Mouse (Mus musculus): ENCODE measurements at regions not wholly inside any gene's neighbourhood (a gene's known extent, or its start where the extent isn't known, plus 50 kb on each side); places are given as distances from the start of the nearest gene placed in this dataset.

- Histone ChIP-seq H3K4me3 (ENCODE audit: low read depth, low read length) (no peak overlapping the region), H3K9me3 (replicated peaks; ENCODE audit: control insufficient read depth, insufficient read depth, low read length, poor library complexity, severe bottlenecking) (no peaks in the 10 kb centered on the region), H3K27ac (ENCODE audit: insufficient read depth, low read length) (no peak overlapping the region), H3K27me3 (ENCODE audit: control insufficient read depth, insufficient read depth, low read length, poor library complexity, severe bottlenecking) (0 out of 2 replicates have a peak, but pooled peaks cover 1% of the 10 kb centered on the region), H3K36me3 (ENCODE audit: control insufficient read depth, insufficient read depth, low read length, poor library complexity, severe bottlenecking) (no peaks in the 10 kb centered on the region), H3K9ac (ENCODE audit: low read depth, poor library complexity, severe bottlenecking) (no peak overlapping the region), H3K4me1 (ENCODE audit: control insufficient read depth, insufficient read depth, low read length) (peaks cover 2% of the 10 kb centered on the region)
- TF ChIP-seq POLR2A (IDR thresholded peaks at IDR 0.05; ENCODE audit: insufficient read depth, low read length) (no peak), EP300 (IDR thresholded peaks at IDR 0.05; ENCODE audit: insufficient read depth, low read depth, low read length) (no peak), CTCF (IDR thresholded peaks at IDR 0.05; ENCODE audit: low read depth, low read length) (no peak)
Measured at GRCm38 (mm10) chr11:19758892-19759291, 165.3 kb upstream of the Spred2 start.

- Histone ChIP-seq H3K4me1 (ENCODE audit: control insufficient read depth, insufficient read depth, low read length) (peaks cover 2% of the 10 kb centered on the region), H3K9ac (ENCODE audit: low read depth, poor library complexity, severe bottlenecking) (no peak overlapping the region), H3K36me3 (ENCODE audit: control insufficient read depth, insufficient read depth, low read length, poor library complexity, severe bottlenecking) (no peaks in the 10 kb centered on the region), H3K9me3 (replicated peaks; ENCODE audit: control insufficient read depth, insufficient read depth, low read length, poor library complexity, severe bottlenecking) (no peaks in the 10 kb centered on the region), H3K27ac (ENCODE audit: insufficient read depth, low read length) (no peak overlapping the region), H3K27me3 (ENCODE audit: control insufficient read depth, insufficient read depth, low read length, poor library complexity, severe bottlenecking) (0 out of 2 replicates have a peak, but pooled peaks cover 1% of the 10 kb centered on the region), H3K4me3 (ENCODE audit: low read depth, low read length) (no peak overlapping the region)
- TF ChIP-seq POLR2A (IDR thresholded peaks at IDR 0.05; ENCODE audit: insufficient read depth, low read length) (no peak), EP300 (IDR thresholded peaks at IDR 0.05; ENCODE audit: insufficient read depth, low read depth, low read length) (no peak), CTCF (IDR thresholded peaks at IDR 0.05; ENCODE audit: low read depth, low read length) (peak; percentile 11)
Measured at GRCm38 (mm10) chr11:19760861-19761693, 163.1 kb upstream of the Spred2 start.

- no peaks in the 10 kb centered on the region for H3K9me3 ChIP-seq (replicated peaks; ENCODE audit: control insufficient read depth, insufficient read depth, low read length, poor library complexity, severe bottlenecking)
- no peak overlapping the region for H3K9ac ChIP-seq (ENCODE audit: low read depth, poor library complexity, severe bottlenecking)
- peaks cover 1% of the 10 kb centered on the region for H3K4me1 ChIP-seq (ENCODE audit: control insufficient read depth, insufficient read depth, low read length)
- no peak overlapping the region for H3K27ac ChIP-seq (ENCODE audit: insufficient read depth, low read length)
- H3K27me3 ChIP-seq (ENCODE audit: control insufficient read depth, insufficient read depth, low read length, poor library complexity, severe bottlenecking), result no peaks in the 10 kb centered on the region
- TF ChIP-seq POLR2A (IDR thresholded peaks at IDR 0.05; ENCODE audit: insufficient read depth, low read length), result no peak
- no peak for TF ChIP-seq CTCF (IDR thresholded peaks at IDR 0.05; ENCODE audit: low read depth, low read length)
- no peak for TF ChIP-seq EP300 (IDR thresholded peaks at IDR 0.05; ENCODE audit: insufficient read depth, low read depth, low read length)
- no peak overlapping the region for H3K4me3 ChIP-seq (ENCODE audit: low read depth, low read length)
- no peaks in the 10 kb centered on the region for H3K36me3 ChIP-seq (ENCODE audit: control insufficient read depth, insufficient read depth, low read length, poor library complexity, severe bottlenecking)
Measured at GRCm38 (mm10) chr11:19761694-19761976, 162.5 kb upstream of the Spred2 start.

- Histone ChIP-seq H3K4me1 (ENCODE audit: control insufficient read depth, insufficient read depth, low read length) (no peaks in the 10 kb centered on the region), H3K27me3 (ENCODE audit: control insufficient read depth, insufficient read depth, low read length, poor library complexity, severe bottlenecking) (no peaks in the 10 kb centered on the region), H3K9ac (ENCODE audit: low read depth, poor library complexity, severe bottlenecking) (no peak overlapping the region), H3K36me3 (ENCODE audit: control insufficient read depth, insufficient read depth, low read length, poor library complexity, severe bottlenecking) (no peaks in the 10 kb centered on the region), H3K9me3 (replicated peaks; ENCODE audit: control insufficient read depth, insufficient read depth, low read length, poor library complexity, severe bottlenecking) (no peaks in the 10 kb centered on the region), H3K4me3 (ENCODE audit: low read depth, low read length) (no peak overlapping the region), H3K27ac (ENCODE audit: insufficient read depth, low read length) (no peak overlapping the region)
- no peak for TF ChIP-seq CTCF (IDR thresholded peaks at IDR 0.05; ENCODE audit: low read depth, low read length)
- TF ChIP-seq POLR2A (IDR thresholded peaks at IDR 0.05; ENCODE audit: insufficient read depth, low read length), result no peak
- no peak for TF ChIP-seq EP300 (IDR thresholded peaks at IDR 0.05; ENCODE audit: insufficient read depth, low read depth, low read length)
Measured at GRCm38 (mm10) chr11:19767316-19767715, 156.9 kb upstream of the Spred2 start.

- Histone ChIP-seq H3K4me3 (ENCODE audit: low read depth, low read length) (no peak overlapping the region), H3K9ac (ENCODE audit: low read depth, poor library complexity, severe bottlenecking) (no peak overlapping the region), H3K36me3 (ENCODE audit: control insufficient read depth, insufficient read depth, low read length, poor library complexity, severe bottlenecking) (no peaks in the 10 kb centered on the region), H3K4me1 (ENCODE audit: control insufficient read depth, insufficient read depth, low read length) (no peaks in the 10 kb centered on the region), H3K27me3 (ENCODE audit: control insufficient read depth, insufficient read depth, low read length, poor library complexity, severe bottlenecking) (no peaks in the 10 kb centered on the region), H3K27ac (ENCODE audit: insufficient read depth, low read length) (no peak overlapping the region), H3K9me3 (replicated peaks; ENCODE audit: control insufficient read depth, insufficient read depth, low read length, poor library complexity, severe bottlenecking) (no peaks in the 10 kb centered on the region)
- no peak for TF ChIP-seq EP300 (IDR thresholded peaks at IDR 0.05; ENCODE audit: insufficient read depth, low read depth, low read length)
- TF ChIP-seq CTCF (IDR thresholded peaks at IDR 0.05; ENCODE audit: low read depth, low read length), result no peak
- no peak for TF ChIP-seq POLR2A (IDR thresholded peaks at IDR 0.05; ENCODE audit: insufficient read depth, low read length)
Measured at GRCm38 (mm10) chr11:19767871-19768270, 156.3 kb upstream of the Spred2 start.

- Histone ChIP-seq H3K4me1 (ENCODE audit: control insufficient read depth, insufficient read depth, low read length) (no peaks in the 10 kb centered on the region), H3K9me3 (replicated peaks; ENCODE audit: control insufficient read depth, insufficient read depth, low read length, poor library complexity, severe bottlenecking) (no peaks in the 10 kb centered on the region), H3K9ac (ENCODE audit: low read depth, poor library complexity, severe bottlenecking) (no peak overlapping the region), H3K36me3 (ENCODE audit: control insufficient read depth, insufficient read depth, low read length, poor library complexity, severe bottlenecking) (no peaks in the 10 kb centered on the region), H3K27ac (ENCODE audit: insufficient read depth, low read length) (no peak overlapping the region), H3K4me3 (ENCODE audit: low read depth, low read length) (no peak overlapping the region), H3K27me3 (ENCODE audit: control insufficient read depth, insufficient read depth, low read length, poor library complexity, severe bottlenecking) (no peaks in the 10 kb centered on the region)
- TF ChIP-seq EP300 (IDR thresholded peaks at IDR 0.05; ENCODE audit: insufficient read depth, low read depth, low read length) (no peak), POLR2A (IDR thresholded peaks at IDR 0.05; ENCODE audit: insufficient read depth, low read length) (no peak), CTCF (IDR thresholded peaks at IDR 0.05; ENCODE audit: low read depth, low read length) (no peak)
Measured at GRCm38 (mm10) chr11:19768962-19769361, 155.2 kb upstream of the Spred2 start.
